ENCODE assay signal across 18 mouse cellular contexts in the genomic region with DNA sequence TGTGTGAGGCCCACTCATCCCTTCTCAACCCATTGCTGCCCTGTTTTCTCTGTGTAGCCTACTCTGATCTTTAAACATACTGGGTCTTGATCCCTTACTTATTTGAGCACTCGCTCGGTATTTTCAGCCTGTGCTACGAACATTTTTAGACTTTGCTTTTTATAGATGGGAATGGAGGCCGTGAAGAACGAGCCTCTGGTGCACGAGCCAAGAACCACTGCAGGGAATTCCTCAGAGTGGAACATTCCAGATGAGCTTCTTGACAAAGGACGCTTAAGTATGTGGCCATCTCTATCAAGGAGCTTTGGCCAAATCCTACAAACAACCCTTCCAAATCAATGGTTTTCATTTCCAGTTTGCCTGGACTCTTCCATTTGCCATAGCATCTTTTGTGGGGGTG.
"Had no signal": no experiment of that assay in that cellular context is flagged by ENCODE, and none has a peak within 500 bp of the region (broad histone marks: within the 10 kb centered on the region; RNA-seq: fewer than 3 reads in every experiment).

No protein-coding gene starts in this region.

- H3K9ac ChIP-seq: liver, postnatal 0 days; lung, embryonic 15.5 days; midbrain, embryonic 13.5 days; midbrain, embryonic 15.5 days; neural tube, embryonic 12.5 days; stomach, embryonic 15.5 days had no signal

- H3K4me2 ChIP-seq: lung, embryonic 15.5 days; midbrain, embryonic 11.5 days; midbrain, embryonic 13.5 days; midbrain, embryonic 15.5 days; neural tube, embryonic 12.5 days; stomach, embryonic 15.5 days had no signal

- H3K36me3 ChIP-seq: lung, embryonic 15.5 days; midbrain, embryonic 13.5 days; midbrain, embryonic 15.5 days; neural tube, embryonic 12.5 days; stomach, embryonic 15.5 days had no signal

- H3K27me3 ChIP-seq: lung, embryonic 15.5 days; midbrain, embryonic 13.5 days; midbrain, embryonic 15.5 days; neural tube, embryonic 12.5 days; stomach, embryonic 15.5 days had no signal

- H3K27ac ChIP-seq: lung, embryonic 15.5 days; macrophage; midbrain, embryonic 13.5 days; midbrain, embryonic 15.5 days; neural tube, embryonic 12.5 days; stomach, embryonic 15.5 days; stomach, postnatal 0 days had no signal

- ATAC-seq: liver, postnatal 0 days; lung, postnatal 0 days; midbrain, embryonic 13.5 days; midbrain, embryonic 15.5 days had no signal

- H3K4me3 ChIP-seq: lung, embryonic 15.5 days; megakaryocyte, embryonic 14.5 days; midbrain, embryonic 13.5 days; midbrain, embryonic 15.5 days; neural tube, embryonic 12.5 days; stomach, embryonic 15.5 days had no signal

- H3K9me3 ChIP-seq: lung, embryonic 15.5 days; megakaryocyte, embryonic 14.5 days; midbrain, embryonic 13.5 days; midbrain, embryonic 15.5 days; neural tube, embryonic 12.5 days; stomach, embryonic 15.5 days had no signal

- DNase-seq: liver, postnatal 0 days; lung, adult 2 months; lung, postnatal 14 days; lung, postnatal 36 days; right cerebral cortex, postnatal 14 days; thymus, adult 18-20 months; thymus, postnatal 14 days; thymus, postnatal 36 days had no signal

- H3K4me1 ChIP-seq: lung, embryonic 15.5 days; megakaryocyte, embryonic 14.5 days; neural tube, embryonic 12.5 days had no signal
